Mouse (Mus musculus): Measurements from ENCODE around the gene Fezf2.

Gene Fezf2

DNA sequence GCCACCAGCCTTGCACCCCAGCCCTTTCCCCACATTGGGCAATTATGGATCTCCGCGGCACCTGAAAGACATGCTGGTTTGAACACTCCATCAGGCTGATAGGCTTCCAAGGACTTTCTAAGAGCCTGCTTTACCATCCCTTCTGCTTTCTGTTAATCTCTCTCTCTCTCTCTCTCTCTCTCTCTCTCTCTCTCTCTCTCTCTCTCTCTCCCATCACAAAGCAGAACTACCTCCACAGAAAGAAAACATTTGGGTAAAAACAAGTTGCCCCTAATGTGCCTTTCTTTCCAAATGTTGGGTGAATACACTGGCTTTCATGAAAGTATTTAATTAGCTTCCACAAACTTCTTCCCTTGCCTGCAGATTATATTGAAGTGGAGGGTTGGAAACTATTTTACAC is at the start of gene Fezf2:
Fezf2 (minus strand) TSS at position 101 of the 400 bp plus-strand sequence.
- in situ Hi-C loops (cut with MseI, MboI), result no loop called here

DNA sequence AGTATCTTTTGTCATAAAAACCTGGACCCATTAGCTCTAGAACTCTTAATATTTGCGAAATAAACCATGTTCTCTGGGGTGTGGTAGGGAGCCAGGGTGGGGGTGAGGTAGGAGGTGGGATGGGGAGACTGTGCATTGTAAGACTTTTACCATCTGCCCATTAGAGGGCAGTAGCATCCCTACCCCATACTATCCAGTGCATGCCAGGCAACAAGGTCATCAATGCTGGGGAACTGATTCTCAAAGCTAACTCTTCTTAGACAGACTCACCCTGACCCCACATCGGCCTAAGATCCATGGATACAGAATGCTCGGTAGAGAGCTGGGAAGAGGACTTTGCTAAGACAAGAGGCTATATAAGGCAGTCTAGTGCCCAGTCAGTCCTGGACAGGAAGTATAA is 49.6 kb upstream of the Fezf2 start:
- in situ Hi-C loops (cut with MseI, MboI), result no loop called here

DNA sequence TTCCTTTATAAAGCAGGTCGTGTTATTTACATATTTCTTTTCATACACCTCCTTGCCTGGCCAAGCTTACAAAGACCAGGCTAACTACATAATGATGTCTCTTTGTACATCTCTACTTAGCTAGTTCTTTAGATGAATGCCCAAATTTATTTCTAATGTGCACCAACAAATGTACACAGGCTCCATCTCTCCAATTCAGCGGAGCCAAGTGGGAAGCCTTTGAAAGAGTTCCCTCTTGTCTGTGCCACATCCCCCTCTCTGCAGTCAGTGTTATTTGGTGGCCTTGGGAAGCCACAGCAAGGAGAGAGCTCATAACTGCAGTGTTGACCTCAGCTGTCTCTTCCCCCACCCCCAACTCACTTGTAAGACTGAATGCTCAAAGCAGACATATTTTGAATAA is 46.3 kb upstream of the Fezf2 start:
- in situ Hi-C loops (cut with MseI, MboI), result no loop called here

DNA sequence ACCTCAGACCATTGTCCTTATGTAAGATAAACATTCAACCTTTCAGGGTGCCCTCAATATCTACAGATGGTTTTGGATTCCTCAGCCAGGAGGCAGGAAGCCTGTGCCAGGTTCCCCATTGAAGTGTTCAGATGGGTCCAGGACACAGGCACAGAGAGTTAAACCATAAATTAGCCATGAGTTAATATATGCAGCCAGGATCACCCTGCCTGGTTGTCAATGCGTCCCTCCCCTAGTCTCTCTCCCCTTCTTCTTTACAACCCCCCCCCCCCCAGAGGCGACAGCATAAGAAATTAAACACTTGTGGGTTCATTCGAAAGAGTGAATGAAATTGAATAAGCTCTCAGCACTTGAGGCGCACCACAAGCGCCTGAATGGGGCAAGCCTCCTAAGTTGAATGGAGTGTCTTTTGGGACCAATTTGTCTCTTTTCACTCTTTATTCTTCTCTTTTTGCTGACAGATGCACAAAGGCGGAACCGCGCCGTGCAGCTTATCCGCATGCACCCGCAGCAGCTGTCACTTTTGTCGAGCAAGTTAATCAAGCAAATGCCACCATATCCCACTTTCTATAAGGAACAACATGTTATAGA is 45.4 kb upstream of the Fezf2 start:
- in situ Hi-C loops (cut with MseI, MboI), result no loop called here

DNA sequence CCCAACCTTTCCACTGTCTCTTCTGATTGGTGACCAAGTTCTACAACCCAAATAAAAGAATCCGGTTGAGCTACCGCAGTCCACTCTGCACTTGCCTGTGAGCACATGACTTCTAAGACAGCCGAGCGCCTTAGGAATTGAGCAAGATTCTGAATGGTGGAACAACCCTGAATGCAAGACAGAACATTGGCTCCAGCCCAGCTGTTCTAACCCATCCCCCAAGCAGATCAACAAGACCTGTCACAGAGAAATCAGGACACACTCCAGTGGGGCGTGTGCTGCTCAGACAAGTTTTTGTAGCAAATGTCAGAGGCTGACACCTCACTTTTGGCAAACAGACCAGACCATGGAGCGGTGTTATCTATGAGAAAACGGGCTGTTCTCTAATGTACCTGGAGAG is 43.2 kb upstream of the Fezf2 start:
- in situ Hi-C loops (cut with MseI, MboI), result no loop called here

DNA sequence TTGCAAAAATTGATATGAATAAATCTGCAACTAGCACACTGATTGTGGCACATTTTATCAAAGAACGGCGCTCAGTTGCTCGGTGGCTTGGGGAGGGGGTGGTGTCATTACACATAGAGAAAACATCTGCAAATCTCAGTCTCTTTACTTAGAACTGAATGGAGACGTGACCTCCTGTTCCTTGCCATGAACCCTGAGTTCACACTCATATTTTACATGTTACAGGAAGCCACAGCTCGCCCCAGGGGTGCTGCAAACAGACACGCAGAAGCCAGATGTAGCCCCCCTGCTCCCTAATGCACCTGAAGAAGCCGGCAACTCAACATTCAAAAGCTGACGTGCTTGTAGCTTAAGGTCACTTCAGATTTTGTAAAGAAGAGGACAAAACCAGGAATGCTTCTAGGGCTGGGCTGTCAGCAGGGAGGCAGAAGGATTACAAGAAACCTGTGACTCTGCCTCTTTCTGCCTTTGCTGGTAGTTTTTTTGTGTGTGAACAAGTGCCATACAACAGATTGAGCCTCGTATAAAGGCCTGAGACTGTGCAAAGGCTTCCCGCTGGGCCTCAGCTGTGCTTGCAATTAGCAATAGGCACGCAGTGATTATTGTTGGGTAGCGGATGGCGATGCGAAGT is 40.9 kb upstream of the Fezf2 start:
- in situ Hi-C loops (cut with MseI, MboI), result no loop called here

DNA sequence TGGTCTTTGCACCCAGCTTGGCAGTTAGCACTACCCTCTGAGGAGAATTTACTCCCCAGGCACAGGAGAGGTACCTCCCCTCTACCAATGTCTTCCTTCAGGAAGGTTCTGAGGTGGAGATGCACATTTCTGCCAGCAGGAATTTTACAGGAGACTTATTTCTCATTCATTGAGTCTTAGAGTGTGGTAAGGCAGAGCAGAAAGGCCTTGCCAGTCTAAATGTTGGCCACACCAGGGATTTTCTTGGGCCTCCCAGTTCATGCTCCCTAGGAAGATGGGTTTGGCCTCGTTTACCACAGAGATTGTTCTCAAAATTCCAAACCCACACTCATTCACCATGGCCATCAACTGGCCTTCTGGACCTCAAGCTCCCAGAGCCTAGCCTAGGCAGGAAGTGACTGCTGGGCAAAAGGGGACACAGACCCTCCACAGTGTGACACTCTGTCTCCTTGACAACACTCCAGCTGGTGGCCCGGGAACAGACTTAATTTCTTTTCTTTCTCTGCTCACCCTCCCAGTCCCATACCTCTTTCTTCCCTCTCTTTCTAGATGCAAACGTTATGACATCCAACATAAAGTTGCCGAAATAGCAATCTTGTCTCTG is 40.3 kb upstream of the Fezf2 start:
- in situ Hi-C loops (cut with MseI, MboI), result no loop called here

DNA sequence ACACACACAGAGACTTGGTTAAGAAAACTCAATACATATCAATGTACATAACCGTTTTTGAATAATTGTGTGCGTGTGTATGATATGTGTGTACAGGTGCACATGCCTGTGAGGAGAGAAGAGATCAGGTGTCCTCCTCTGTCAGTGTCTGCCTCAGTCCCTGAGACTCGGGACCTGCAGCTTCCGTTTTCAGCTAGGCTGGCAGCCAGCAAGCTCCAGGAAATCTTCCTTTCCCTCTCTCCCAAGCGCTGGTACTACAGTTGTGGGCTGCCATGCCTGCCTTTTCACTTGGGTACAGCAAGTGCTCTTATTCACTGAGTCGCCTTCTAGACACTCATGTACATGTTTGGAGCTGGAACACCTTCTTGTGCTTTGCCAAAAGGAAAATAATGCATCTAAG is 39.2 kb upstream of the Fezf2 start:
- in situ Hi-C loops (cut with MseI, MboI), result no loop called here

DNA sequence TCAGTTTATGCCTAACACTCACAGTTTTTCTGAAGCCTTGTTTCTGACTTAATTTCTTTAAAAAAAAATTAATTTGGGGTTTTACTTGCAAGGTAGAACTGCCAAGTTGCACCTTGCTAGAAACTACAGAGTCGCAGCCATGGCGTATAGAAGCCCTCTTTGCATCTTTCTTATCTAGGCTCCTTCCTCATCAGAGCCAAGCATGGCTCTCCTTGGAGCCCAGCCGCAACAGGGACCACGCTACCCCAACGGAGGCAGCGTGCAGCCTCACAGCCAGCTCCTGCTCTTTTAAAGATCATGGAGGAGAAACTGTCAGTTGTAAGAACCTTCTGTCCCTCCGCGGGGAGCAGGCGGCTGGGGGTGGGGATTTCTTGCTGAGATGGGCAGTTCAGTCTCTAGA is 29.9 kb upstream of the Fezf2 start:
- in situ Hi-C loops (cut with MseI, MboI), result no loop called here

DNA sequence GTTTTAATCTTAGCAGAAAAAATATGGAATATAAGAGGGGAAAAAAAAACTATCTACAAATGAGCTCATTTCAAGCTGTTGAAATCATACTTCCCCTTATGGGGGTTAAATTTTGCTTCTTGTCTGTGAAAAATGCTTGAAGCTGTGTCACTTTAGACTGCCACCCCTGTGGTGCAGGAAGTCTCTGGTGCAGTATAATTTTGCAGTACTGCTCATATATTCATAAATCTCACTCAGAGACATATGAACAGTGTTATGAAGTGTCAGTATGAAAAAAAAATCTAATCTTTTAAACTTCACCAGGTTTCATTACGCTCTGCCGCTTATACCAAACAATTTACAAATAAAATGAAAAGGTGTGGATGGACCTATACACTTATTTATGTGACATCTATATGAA is 29.3 kb upstream of the Fezf2 start:
- in situ Hi-C loops (cut with MseI, MboI), result no loop called here

DNA sequence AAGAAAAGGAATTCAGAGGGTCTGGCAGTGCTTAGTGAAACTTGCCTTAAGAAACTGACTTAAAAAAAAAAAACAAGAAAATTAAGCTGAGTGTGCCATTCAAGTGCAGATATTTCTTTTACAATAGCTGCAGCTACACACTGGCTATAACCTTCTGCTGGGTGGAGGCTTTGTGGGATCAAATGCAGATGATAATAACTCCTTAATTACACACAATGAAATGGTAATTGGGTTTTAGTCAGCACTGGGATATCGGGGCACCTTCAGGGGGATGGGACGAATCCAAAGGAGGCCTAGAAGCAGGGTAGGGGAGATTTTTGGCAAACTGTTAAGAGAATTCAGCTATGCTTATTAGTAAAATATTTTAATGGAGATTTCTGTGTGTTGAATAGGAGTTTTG is 27.5 kb upstream of the Fezf2 start:
- in situ Hi-C loops (cut with MseI, MboI), result no loop called here

DNA sequence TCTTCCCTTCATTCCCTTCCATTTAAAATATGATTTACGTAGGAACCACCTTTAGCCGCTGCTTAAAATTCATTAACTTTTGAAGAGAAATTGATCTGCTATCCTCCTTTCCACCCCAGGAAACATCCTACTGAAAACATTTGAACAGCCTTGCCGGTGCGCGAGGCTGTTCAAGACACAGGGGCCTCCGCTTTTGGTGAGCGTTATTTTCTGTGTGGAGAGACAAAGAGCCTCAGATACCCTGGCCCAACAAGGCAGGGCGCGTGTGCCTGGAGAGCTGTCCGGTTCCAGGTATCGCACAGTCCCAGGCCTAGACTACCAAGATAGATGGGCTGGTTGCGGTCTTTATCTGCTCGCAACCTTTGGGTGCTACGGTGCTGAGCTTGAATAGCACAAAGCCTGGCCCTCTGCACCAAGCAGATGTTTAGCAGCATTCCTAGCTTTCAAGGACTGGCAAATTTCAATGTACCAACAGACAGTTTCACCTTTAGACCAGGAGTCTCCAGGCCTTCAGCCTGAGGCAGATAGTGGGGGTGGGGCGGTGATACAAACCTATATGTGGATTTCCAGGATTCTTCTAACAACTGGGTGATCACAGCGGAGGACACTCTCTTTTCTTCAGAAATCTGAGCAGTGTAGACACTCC is 2.4 kb upstream of the Fezf2 start:
- in situ Hi-C loops (cut with MseI, MboI), result no loop called here

DNA sequence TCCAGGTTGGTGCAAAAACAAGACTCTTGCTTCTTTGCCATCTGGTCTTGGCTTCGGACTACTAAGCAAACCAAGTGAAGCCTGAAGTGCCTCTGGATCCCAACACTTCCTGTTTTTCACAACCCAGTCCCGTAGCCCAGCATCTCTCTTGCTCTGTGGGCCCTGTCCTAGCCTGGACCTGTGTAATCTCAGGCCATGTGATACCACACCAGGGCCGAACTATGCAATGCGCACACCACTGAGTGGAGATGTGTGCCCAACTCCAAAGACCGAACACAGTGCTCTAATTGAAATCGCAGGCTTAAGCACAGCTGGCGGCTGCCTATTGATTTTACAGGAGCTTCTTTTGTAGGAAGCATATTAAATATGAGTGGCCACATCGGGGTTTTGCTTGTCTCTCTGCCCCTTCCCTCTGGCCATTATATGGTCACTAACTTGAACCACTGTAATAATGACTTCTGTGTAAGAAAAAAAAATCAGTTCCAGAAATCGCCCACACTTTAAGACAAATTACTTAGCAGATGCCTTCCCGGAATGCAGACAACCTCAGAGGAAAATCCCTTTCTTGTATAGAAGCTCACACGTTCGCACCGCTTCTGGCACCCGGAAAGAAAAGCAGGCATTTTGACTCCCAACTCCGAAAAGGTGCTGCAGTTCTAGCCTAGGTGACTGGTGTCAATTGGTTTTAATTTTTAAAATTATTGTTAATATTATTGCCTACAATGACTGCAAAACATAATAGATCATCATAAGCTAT is 1.5 kb upstream of the Fezf2 start:
- in situ Hi-C loops (cut with MseI, MboI), result no loop called here

DNA sequence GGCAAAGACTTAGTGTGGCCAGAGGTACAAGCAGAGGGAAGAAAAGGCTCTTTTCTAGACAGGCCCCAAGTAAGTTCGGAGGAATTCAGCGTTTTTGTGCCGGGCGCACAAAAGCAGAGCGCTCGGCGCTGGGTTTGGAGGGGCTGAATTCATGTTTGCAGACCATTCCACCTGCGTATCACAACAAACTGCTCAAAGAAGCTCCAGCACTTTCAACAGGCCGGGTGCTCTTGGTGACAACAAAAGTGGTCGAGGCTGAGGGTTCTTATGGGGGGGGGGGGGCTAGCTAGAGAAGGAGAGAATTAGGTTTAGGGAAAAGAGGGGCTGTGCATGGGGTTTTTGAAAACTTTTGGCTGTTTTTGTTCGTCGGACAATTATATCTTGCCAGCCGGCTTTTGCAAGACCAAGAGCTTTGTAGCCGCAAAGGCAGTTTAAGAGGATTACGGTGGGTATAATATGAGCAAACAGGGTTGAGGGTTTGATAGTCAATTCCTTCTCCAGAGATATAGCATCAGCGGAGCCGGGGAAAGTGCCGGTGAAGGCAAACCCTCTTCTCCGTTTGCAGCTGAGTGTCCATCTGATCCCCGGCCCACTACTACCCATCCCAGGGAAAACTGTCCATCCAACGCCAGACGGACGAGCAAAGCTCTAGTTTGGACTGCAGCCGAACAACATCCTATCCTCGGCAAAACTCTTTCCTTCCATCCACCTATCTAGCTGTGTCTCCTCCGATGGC is 956 bp downstream of the Fezf2 start:
- in situ Hi-C loops (cut with MseI, MboI), result no loop called here

DNA sequence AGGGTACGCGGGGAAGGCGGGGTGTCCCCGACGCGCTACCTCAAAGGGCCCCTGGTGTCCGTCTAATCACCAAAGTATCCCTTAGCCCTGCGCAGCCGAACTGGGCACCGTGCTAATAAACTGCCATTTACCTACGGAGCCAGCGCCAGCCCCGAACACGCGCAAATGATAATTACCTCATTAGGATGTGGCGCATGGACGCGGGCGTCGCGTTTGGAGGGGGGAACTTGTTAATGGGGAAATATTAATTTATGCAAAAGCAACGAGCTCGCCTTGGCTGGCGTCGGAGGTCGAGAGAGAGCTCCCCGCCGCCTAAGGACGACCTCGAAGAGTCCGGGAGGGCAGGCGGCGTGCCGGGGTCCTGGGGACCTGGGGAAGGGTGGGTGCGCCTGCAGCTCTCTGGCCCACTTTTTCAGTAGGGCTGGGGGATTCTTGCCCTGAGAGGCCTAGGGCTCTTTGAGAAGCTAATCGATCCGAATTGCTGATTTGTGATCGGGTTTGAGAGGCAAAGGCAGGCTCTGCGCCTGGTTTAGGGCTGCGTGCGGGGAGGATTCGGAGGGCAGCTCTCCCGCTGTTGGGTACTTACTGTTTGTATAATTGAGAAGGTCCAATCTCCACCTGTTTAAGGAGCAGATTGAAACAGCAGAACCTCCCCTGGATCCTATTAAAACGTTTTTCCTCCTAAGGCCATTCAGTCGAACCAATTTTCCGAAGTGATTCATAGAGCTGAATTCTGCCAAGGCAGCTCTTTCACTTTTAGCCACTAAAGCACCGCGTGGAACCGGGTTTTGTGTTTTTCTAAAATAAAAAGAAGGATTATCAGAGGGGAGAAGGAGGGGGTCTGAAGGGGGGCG is 1.8 kb downstream of the Fezf2 start:
- in situ Hi-C loops (cut with MseI, MboI), result no loop called here

DNA sequence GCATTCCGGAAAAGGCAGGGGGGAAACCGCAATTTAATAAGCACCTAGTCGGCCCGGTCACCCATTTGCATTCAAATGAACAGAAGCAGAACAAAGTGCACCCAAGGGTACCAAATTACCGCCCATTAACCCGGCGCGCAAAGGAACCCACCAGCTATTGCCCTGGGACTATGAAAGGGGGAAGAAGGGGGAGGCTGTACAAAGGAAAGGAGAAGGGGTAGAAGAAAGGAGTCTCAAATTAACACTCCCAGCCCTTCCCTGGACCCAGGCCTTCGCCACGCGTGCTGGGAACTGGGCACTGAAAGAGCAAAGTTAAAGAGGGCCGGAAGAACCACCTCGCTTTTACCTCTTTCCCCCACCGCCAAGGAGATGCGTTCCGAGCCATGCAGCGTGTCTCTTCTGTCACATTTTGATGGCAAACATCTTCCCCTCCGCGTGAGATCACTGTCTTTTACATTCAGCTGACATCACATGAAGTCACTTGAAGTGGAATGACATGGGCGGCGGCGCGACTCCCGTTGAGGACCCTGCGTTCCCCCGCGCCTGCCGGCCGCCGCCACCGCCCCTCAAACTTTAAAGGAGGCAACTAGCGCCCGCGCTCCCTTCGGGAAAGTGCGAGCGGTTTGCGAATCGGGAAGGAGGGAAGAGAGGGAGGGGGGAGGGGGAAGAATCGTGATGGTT is 2.6 kb downstream of the Fezf2 start:
- in situ Hi-C loops (cut with MseI, MboI), result no loop called here

DNA sequence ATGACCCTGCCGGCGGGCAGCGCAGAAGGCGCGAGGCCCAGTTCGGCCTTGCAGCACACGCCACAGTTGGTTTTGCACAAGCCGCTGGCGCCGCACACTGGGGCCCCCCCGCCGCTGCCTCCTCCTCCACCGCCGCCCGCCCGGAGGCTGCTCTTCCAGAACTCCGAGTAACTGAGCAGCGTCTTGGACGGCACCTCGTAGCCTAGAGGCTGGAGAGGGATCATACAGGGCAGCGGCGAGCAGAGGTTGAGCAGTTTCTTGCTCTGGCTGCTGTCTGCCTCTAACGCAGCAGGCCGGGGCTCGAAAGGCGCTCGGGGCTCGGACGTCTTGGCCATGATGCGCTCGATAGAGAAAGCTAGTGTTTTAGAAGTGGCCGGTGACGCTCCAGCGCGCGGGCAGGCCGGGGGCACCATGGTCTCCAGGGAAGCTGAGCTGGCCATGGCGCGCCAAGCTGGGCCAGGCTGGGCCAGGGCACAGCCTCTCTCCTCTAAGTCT is 3.2 kb downstream of the Fezf2 start:
- in situ Hi-C loops (cut with MseI, MboI), result no loop called here

DNA sequence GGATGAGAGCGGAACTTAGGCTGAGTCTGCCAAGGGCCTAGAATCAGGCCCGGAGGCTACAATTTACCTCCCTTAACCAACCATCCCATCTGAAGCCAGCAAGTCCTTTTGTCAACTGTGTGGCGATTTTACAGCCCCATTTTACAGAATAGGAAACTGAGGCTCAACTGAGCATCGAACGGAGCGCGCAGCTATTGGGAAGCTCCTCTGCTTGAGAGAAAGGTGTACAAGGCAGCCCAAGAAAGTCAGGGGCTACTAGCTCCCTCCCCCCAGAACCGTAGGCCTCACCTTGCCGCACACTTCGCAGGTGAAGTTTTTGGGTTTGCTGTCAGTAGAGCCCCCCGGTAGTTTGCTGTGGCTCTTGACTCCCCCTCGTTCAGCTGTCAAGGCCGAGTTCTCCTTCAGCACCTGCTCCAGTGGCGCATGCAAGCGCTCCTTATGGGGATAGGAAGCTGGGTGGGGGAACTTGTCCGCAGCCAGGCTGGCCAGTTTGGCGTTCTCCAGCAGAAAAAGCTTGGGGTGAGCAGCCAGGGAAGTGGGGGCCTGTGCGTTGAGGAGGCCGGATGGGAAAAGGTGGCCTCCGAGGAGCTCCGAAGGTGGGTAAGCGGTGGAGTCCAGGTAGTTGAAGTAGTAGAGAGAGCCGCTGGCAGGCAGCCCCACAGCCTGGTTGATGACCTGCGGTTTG is 3.8 kb downstream of the Fezf2 start:
- in situ Hi-C loops (cut with MseI, MboI), result no loop called here

DNA sequence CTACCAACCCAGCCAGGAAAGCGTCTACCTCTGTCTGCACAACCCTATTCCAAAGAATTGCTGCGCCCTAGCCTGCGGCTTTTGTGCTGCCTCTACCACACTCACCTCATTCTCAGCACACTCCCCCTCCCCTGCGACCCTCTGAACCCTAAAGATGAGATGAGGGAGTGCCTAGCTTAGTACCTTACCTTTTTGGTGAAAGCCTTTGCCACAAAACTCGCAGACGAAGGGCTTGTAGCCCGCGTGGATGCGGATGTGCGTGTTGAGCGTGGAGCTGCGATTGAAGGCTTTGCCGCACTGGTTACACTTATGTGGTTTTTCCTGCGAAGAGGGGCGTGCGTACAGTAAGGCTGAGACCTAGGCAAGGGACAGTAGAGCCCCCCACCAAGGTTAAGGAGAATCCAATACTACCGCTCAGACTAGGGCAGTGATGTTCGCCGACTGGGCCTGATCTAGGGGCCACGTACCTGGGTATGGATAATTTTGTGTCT is 4.5 kb downstream of the Fezf2 start:
- in situ Hi-C loops (cut with MseI, MboI), result no loop called here
